Mouse (Mus musculus) T-helper 1 cell (primary cell): Measurements from ENCODE around the gene Mipep.

Experiments
- in situ Hi-C: fragments of 300-600 bp; cut with MboI, MseI; formaldehyde crosslinking; loops from one replicate; pipeline ENCODE4 v1.15.1; 2025; ENCODE audit warnings: high pct_unique_total_duplicates

The Mipep gene

GRCm38 (mm10) chr14:60754656-60755055, 29.7 kb upstream of the Mipep start:
- in situ Hi-C loops, result loop anchor here (5.0 kb wide), 1 partner anchor 42 kb away; no protein-coding TSS in a partner anchor

DNA sequence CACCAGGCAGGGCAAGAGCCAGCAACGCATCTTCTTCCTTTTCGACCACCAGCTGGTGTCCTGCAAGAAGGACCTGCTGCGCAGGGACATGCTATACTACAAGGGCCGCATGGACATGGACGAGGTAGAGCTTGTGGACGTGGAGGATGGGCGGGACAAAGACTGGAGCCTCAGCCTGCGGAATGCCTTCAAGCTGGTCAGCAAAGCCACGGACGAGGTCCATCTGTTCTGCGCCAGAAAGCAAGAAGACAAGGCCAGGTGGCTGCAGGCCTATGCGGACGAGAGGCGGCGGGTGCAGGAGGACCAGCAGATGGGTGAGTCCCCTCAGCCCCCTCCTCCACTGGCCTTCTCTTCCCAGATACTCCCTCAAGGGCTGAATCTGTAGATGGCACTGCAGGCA, 28.1 kb upstream of the Mipep start:
- in situ Hi-C loops, result no loop called here

GRCm38 (mm10) chr14:60757265-60757664, 27.1 kb upstream of the Mipep start:
- in situ Hi-C loops, result no loop called here

DNA sequence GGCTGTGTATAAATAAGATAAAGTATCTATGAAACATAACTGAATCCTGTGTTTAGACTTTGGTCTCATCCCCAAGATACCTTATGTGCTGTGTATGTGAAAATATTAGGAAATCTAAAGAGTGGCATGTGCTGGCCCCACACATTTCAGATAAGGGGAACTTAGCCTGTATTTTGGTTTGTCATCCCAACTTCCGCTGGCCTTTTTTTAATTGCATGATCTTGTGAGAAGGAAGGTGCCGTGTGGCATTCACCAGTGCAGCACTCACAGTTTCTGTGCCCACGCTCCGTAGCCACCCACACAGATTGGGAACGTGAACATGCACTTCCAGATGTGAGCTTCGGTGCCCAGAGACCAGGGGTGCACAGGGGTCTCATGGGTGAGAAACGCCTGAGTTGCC, 26.7 kb upstream of the Mipep start:
- in situ Hi-C loops, result no loop called here

GRCm38 (mm10) chr14:60759097-60759496, 25.3 kb upstream of the Mipep start:
- in situ Hi-C loops, result no loop called here

- in situ Hi-C loops, result no loop called here
Measured at GRCm38 (mm10) chr14:60761801-60762200, 22.6 kb upstream of the Mipep start.

DNA sequence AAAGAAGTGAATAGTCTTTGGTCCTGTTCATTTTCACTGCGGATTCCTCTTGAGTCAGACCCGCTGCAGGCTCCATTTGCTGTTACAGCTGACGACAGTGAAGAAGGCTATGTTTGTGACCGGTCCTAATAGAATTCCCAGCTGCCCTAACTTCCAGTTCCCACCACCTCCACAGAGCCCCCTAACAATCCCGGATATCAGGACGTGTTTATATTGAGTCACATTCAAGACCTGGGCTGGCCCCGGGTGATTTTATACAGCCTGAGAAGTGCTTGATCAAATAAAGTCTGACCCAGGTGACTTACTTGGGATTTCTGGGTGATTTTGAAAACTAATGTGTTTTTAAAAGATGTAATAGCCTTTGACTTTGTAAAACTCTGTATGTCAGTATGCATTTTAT, 21.6 kb upstream of the Mipep start:
- in situ Hi-C loops, result no loop called here

GRCm38 (mm10) chr14:60763746-60764145, 20.6 kb upstream of the Mipep start:
- in situ Hi-C loops, result no loop called here

DNA sequence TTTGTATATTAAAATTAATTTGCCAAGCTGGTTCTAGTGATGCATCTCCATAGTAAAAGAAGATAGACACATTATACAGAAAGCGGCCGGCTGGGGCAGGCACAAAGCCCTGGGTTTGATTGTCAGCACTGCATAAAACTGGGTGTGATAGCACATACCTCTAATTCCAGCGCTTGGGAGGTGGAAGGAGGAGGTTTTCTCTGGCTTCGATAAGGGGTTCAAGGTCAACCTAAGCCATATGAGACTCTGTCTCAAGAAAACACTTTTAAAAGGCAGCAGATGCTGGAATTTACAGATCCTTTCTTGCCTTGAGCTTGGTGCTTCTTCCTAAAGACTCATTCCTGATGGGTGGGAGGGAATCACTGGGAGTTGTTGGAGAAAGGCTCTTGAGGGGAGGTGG, 19.8 kb upstream of the Mipep start:
- in situ Hi-C loops, result no loop called here

- in situ Hi-C loops, result no loop called here
Measured at GRCm38 (mm10) chr14:60765025-60765424, 19.3 kb upstream of the Mipep start.

DNA sequence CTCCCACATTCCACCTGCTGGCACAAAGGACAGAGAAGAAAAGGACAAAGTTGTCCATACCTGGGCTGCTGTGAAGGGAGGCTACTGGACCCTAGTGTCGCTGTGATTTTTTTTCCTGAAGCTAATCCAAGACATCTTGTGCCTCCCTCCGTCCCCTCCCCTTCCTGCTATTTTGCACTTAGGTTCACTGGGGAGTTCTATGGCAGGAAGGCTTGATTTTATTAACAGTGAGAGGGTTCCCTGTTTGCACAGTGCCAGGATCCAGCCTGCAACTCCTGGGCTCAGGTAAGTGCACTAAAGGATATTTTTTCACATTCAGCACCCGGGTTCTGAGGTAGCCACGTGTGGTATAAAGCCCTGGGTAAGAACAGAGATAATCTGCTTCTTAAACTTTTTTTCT, 16.5 kb upstream of the Mipep start, which contains the start of gene C1qtnf9:
TSS of gene C1qtnf9 (plus strand) at position 251 of the 400 bp plus-strand sequence.
- in situ Hi-C loops, result no loop called here

DNA sequence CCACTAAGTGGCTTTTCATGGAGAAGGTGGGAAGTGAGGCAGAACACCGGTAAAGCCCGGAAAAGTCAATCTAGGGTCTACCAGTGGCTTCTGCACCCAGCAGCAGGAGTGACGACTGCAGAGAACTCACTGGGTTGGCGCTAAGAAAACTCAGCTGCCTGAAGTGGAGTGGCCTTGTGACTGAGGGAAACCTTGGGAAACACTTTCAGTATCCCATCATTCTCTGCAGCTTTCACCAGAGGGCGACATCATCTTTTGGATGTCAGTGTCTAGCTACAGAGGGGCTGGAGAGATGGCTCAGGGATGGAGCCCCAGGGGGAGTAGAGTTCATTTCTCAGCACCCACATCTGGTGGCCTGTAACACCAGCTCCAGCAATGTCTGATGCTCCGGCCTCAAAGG, 15.0 kb upstream of the Mipep start:
- in situ Hi-C loops, result no loop called here

DNA sequence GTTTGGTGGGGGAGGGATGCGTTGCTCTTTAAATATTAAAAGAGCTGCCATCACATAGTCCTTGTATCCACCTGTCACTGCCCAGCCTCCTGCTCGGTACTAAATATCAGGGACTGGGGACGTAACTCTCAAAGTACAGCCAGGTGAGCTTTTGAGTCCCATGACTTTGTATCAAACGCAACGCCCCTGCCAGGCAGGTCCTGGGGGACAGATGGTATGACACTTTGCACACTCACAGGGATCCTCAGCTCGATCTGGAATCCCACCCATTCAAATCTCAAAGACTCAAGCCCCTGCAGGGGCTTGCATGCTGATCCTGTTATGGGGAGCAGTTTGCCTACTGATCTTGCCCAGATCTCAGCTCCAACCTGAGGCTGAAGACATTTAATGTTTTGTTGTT, 13.8 kb upstream of the Mipep start:
- in situ Hi-C loops, result no loop called here

GRCm38 (mm10) chr14:60771057-60771456, 13.3 kb upstream of the Mipep start:
- in situ Hi-C loops, result no loop called here

DNA sequence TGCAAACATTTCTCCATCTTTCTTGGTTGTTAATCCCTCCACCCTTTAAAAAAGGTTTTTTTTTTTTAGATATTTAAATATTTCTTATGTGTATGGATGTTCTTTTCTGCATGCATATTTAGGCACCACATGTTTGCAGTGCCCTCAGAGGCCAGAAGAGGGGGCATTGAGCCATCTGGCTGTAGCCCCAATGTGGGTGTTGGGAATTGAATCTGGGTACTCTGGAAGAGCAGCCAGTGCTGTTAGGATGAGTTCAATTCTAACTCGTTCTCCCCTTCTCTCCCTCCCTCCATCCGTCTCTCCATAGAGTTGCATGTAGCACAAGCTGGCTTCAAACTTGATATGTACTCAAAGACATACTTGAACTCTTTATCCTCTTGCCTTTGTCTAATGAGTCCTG, 10.9 kb upstream of the Mipep start:
- in situ Hi-C loops, result no loop called here

DNA sequence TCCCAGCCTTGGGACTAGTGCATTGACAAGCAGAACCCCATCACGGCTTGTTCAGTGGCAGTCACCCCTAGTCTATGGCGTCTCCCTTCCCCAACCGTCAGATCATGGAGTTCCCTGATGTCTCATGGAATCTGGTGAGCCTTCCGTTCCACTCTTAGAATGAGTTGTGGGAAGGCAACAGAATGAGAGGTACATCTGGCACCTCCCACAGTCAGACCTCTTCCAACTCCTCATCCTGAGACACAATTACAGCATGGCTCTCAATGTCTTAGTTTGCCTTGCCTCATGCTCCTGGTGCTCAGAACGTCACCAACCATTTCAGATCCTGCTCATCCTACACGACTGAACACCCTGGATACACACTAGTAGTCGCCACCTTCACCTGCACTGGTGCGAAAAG, 7.9 kb upstream of the Mipep start:
- in situ Hi-C loops, result loop anchor here (5.0 kb wide), 1 partner anchor 249 kb away; no protein-coding TSS in a partner anchor

DNA sequence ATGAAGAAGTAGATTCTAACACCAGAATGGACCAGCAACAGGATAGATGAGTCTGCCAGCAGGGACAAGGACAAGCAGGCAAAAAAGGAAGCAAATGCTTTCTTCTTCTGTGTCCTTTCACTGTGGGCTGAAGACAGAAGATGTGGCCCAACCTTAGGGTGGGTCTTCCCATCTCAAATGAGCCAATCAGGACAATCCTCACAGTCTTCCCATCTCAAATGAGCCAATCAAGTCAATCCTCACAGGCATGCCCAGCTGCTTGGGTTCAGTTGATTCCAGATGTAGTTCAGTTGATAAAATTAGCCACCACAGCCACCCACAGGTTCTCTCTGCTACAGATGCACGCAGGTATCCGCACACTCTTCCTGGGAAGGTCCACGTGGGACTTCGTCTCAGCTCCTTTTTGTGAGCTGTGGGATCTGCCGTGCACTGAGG, 6.9 kb upstream of the Mipep start:
- in situ Hi-C loops, result loop anchor here (5.0 kb wide), 1 partner anchor 250 kb away; no protein-coding TSS in a partner anchor

DNA sequence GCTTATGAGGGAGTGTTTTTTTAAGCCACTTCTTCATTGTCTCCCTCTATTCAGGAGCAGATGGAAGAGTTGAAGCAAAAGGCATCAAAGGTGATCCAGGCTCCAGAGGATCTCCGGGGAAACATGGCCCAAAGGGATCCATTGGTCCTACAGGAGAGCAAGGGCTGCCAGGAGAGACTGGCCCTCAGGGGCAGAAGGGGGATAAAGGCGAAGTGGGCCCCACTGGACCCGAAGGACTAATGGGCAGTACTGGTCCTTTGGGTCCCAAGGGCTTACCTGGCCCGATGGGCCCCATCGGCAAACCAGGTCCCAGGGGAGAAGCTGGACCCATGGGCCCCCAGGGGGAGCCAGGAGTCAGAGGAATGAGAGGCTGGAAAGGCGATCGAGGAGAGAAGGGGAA, 5.2 kb upstream of the Mipep start:
- in situ Hi-C loops, result loop anchor here (5.0 kb wide), 1 partner anchor 252 kb away; no protein-coding TSS in a partner anchor

GRCm38 (mm10) chr14:60782121-60782656, 2.2 kb upstream of the Mipep start:
- in situ Hi-C loops, result no loop called here

- in situ Hi-C loops, result no loop called here
Measured at GRCm38 (mm10) chr14:60783196-60783595, 1.2 kb upstream of the Mipep start.

DNA sequence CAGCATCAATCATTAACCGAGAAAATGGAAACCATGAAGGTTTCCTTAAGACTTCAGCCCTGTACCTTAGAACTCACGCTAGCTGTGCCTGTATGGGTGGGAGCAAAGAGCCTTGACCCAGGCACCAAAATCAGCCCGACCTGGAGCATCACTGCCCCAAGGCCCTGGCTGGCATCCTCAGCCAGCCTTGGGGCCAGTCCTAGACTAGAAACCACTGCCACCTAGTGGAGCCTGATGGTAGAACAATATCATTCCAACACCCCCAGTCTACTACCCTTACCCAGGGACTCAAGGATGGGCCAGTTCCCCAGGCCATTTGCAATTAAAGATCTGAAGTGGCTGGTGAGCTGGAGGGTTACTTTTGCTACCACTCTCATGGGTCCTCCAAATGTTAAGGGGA, 5.7 kb downstream of the Mipep start:
- in situ Hi-C loops, result loop anchor here (10.0 kb wide), 1 partner anchor 515 kb away; the partner anchor contains the start of gene Arl11

GRCm38 (mm10) chr14:60796600-60797322, 12.4 kb downstream of the Mipep start:
- in situ Hi-C loops, result loop anchor here (5.0 to 10.0 kb wide), 2 partner anchors 316 to 508 kb away; partner anchors contain the start of gene Arl11

DNA sequence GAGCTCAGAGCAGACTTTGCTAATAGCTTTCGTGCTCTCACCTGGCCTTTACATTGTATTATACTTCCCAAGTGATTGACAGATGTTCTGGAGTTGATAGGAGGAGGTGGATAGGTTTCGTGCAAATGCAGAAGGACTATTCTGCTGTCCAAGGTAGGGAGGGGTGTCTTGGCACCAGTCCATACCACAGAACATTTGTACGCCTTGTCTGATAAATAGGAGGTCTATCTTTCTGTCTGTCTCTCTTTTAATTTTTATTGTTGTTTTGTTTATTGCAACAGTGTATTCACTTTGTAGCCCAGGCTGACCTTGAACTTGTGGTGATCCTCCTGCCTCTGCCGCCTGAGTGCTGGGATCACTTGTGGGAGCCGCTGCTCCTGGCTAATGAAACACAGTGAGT, 13.2 kb downstream of the Mipep start:
- in situ Hi-C loops, result loop anchor here (5.0 to 10.0 kb wide), 2 partner anchors 315 to 507 kb away; partner anchors contain the start of gene Arl11
